Mouse (Mus musculus) spleen, postnatal 10 days (tissue): ENCODE measurements around the gene Cyb561.

Source experiments
- DNase-seq, 2 experiments: peaks; one replicate each; pipeline ENCODE4 v3.0.0; 2021 to 2022; ENCODE audit warnings: low spot score in 2 of 2

The Cyb561 gene

DNA sequence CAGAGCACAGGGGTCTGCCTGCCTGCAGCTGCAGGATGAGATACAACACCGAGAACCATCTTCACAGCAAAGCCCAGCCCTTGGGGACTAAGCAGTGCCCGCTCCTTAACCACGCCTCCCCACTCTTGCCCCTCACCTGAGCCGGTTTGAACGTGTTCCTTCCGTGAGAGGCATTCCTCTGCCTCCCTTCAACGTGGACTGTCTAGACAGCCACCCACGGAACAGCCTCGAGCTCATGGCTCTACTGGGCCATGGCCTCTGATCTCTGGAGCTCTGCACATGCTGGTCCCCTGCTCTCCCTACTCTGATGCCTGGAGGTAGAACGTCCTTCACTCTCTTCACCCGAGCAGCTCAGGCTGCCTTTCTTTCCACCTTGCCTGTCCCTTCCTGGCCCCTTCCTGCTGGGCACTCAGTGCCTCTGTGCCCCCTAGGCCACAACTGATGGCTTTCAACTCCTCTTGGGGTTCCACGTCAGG lies at the start of gene Cyb561:
Cyb561 (minus strand) TSS at position 426 of the 476 bp plus-strand sequence.
- no peak for DNase-seq

DNA sequence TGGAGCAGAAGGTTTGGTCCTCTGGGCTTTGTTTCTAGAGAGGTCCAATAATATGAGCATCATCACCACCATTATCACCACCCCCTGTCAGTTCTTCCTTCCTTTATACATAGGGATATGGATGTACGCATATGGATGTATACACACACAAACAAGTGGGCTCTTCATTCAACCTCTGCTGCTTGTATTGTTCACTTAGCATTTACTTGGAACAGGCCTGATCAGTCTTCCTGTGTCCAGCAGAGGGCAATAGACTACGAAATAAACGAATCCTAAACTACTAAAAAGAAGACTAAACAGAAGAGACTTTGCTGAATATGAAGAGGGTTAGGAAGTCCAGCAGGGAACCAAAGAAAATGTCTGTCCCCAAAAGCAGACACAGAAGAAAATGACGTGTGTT lies 48.6 kb upstream of the Cyb561 start:
- DNase-seq: no peak

GRCm38 (mm10) chr11:106000062-106000461 lies 46.9 kb upstream of the Cyb561 start:
- no peak for DNase-seq

- DNase-seq: no peak
These were observed 41.2 kb upstream of the Cyb561 start, which contains the start of gene Ace3 for GRCm38 (mm10) chr11:105994375-105994774. TSS of gene Ace3 (plus strand) at chr11:105994675.

DNA sequence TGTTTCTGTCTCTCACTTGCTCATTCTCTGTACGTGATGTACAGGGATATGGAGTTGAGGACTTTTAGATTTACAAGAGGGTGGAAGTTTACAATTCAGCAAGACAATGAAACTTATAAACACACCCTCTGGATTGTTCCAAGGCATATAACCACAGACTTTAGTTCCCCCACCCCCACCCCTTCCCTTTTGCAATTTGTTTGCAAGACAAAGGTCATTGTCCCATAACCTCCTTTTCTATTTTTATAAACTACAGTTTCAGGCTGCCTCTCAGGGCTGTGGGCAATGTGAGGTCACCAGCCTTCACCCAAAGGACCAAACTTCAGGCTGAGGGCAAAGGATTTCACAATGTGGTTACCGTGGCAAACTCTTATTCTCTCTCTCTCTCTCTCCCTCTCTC lies 37.1 kb upstream of the Cyb561 start:
- no peak for DNase-seq

- DNase-seq: no peak
These were observed 36.3 kb upstream of the Cyb561 start for GRCm38 (mm10) chr11:105989446-105989845.

- DNase-seq: no peak
These were observed 34.3 kb upstream of the Cyb561 start for GRCm38 (mm10) chr11:105987446-105987845.

DNA sequence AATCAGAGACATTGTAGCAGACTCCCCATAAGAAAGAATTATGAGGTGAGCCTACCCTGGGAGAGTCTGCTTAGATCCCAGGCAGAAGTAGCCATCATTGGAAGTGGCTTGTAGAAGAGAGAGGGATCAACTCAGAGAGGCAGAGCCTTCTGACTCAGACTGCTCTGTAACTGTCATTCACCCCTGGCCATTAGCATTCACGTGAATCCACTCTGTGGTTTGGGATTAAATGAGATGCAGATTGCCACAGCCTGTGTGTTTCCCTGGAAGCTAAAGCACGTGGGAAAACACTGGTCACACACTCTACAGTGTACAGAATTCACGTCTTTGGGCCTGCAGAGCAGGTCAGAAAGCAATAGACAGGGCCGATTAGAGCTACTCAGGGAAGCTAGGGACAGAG lies 31.3 kb upstream of the Cyb561 start:
- no peak for DNase-seq

DNA sequence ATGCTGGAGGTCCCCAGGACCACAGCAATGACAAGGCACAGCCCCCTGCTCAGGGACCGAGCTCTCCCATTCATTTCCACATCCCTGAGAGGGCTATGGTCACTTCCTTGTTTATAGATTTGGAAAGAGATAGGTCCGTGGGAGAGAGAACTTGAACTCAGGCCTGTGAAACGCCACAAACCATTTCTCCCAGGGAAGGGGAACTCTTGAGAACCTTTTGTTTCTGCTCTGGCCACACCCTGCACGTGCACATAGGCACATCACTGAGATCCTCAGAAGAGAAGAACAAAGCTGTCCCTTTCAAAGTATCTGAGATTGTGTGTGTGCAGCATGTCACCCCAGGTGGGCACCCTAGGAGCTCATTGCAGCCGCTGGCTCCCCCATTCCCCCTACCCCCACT lies 25.5 kb upstream of the Cyb561 start:
- no peak for DNase-seq

DNA sequence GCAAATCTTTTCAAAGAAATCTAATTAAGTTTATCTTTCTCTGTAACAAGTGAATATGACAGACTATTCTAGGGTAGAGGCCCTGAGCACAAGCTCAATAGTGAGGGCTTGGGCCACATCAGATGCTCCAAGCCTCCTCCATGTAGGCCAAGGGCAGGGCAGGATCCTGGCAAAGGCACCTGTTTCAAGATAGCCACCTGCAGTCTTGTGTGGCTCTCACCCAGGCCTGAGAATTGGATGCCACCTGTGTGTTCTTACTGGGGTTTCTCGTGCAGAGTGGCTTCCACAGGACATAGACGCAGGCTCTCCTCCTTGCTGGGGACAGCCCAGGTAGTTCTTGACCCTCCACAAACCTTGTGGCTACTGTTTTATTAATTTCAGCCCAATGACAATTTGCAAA lies 25.1 kb upstream of the Cyb561 start:
- no peak for DNase-seq

GRCm38 (mm10) chr11:105975636-105976035 lies 22.5 kb upstream of the Cyb561 start:
- no peak for DNase-seq

DNA sequence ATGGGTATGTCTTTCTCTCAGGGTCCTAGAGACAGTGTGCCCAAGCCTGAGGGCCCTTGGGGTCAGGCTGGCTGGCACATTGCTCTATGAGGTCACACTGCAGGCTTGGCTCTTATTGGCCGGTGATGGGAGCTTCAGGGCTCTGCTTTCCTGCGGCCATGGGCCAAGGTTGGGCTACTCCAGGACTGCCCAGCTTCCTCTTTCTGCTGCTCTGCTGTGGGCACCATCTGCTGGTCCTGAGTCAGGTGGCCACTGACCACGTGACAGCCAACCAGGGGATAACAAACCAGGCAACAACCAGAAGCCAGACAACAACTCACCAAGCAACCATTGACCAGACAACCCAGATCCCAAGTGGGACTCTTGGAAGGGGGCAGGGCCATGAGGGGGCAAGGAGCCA lies 21.9 kb upstream of the Cyb561 start:
- DNase-seq: no peak

DNA sequence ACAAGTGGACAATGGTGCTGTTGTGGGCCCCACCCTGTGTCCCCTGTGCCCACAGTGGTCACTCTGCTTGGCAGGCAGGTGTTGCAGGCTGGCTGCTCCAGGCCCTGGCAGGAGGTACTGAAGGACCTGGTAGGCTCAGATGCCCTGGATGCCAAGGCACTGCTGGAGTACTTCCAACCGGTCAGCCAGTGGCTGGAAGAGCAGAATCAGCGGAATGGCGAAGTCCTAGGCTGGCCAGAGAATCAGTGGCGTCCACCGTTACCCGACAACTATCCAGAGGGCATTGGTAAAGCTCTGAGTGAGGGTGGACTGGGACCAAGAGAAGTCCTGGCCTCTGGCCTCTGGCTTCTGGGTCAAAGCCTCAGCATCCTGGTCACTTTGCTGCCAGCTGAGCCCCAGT lies 21.5 kb upstream of the Cyb561 start:
- no peak for DNase-seq

DNA sequence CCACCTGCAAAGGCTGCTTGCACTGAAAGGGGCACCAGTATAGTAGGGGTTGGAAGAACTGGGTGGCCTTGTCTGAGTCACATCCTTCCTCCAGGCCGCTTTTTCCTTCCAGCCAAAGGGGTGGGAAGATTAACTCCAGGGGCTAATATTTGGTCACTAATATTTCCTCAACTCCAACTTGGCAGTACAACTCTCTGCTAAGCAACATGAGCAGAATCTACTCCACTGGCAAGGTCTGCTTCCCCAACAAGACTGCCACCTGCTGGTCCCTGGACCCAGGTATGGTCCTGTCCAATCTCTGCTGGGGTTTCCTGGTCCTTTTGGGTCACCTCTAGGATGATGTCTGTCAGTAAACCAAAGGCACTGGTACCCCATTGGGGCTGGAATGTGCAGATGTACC lies 16.4 kb upstream of the Cyb561 start:
- peak in 1 of 2 experiments; percentile 44 for DNase-seq

DNA sequence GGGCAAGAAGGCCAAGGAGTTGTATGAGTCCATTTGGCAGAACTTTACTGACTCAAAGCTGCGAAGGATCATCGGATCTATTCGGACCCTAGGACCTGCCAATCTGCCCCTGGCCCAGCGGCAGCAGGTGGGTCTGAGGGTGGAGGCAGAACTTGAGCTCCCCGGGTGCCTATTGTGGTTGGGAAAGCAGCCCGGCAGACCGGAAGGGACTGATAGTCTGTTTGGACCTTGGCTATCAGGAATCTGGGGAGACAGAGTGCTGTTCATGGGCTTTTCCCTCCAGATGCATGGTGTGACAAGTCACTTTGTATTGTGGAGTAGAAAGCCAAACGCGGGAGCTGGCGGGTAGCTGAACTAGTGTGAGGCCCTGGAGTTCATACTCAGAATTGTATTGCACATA lies 15.8 kb upstream of the Cyb561 start:
- no peak for DNase-seq

DNA sequence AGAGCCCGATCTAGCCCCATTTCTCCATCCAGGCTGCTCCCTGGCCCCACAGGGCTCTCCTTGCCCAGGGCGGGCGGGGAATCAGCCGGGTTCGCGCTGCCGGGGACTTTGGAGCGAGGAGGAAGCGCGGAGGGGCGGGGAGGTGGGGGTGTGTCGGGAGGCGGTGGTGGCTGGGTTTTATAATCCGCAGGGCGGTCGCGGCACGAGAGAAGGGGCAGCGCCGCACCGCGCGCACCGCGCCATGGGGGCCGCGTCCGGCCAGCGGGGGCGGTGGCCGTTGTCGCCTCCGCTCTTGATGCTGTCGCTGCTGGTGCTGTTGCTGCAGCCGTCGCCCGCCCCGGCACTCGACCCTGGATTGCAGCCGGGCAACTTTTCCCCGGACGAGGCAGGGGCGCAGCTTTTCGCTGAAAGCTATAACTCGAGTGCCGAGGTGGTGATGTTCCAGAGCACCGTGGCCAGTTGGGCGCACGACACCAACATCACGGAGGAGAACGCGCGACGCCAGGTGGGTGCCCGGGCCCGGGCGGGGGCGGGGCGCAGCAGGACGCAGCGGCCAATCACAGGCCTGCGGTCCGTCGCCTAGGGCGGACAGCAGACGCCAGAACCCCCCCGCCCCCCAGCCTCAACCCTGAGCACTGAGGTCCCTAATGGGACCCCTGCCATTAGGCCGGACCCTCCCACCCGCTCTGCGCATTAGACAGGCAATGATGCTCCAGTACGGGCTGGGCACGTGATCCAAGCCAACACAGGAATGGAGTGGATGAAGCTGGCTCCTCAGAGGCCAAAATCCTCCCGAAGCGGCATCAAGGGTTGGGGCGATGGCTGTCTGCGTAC lies 14.8 kb upstream of the Cyb561 start, which contains the start of gene Ace:
Ace (plus strand) TSS at position 205 of the 834 bp plus-strand sequence.
- DNase-seq: no peak

- no peak for DNase-seq
These were observed 13.2 kb upstream of the Cyb561 start for GRCm38 (mm10) chr11:105966288-105966687.

- peak in 1 of 2 experiments; percentile 31 for DNase-seq
These were observed 11.6 kb upstream of the Cyb561 start for GRCm38 (mm10) chr11:105964691-105965090.

DNA sequence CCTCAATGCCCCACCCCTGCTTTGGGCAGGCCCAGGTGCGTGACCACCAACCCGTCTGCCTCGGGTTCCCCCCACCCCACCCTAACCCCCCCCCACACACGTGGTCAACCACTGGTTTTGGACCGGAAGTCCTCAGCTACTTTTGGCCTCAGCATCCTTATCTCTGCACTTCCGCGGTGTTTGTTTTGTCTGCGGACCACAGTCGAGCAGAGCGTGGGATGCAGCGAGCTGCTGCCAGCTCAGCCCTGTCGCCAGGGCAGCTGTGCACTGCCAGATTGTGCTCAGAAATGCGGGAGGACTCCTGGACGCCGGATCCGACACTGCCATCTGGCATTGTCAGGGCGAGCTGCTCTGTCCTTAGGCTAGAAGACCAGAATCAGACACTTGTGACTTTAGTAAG lies 6.2 kb upstream of the Cyb561 start:
- DNase-seq: no peak

GRCm38 (mm10) chr11:105958566-105958965 lies 5.4 kb upstream of the Cyb561 start:
- DNase-seq: no peak

DNA sequence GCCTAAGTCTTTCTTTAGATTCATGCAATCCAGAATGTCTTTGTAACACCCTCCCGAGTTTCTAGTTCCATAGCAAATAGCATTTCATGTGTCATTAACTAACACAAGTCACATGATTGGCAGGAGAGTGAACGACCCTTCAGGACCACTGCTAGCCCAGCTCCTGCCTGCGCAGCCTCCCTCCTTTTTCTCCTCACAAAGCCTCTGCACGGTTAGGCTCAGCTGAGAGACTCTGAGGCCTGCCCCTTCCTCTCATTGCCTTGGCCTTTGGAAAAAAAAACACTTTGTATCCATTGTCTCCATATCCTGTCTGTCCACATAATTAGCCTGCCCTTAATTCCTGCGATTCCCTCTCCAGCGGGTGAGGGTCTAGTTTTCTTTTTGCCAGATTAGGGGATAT lies 4.4 kb upstream of the Cyb561 start:
- no peak for DNase-seq

GRCm38 (mm10) chr11:105955815-105956430 lies 2.8 kb upstream of the Cyb561 start:
- no peak for DNase-seq

DNA sequence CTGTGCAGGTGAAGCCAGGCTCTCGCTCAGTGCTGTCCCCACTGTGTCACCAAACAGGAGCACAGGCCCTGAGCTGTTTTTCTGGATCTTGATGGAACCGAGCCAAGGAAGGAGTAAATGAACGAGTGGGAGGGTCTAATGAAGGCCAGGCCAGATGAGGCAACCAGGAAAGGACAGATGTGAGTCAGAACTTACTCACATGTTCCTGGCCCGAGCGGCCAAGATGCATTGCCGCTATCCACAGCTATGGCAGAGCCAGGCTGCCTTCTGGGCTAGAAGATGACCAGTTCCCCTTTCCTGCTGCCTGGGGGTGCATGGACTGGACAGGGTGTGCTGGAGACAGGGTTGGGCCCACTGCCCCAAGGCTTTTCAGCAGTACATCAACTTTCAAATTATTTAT lies 266 bp upstream of the Cyb561 start:
- DNase-seq: no peak
